Mouse (Mus musculus): ENCODE data around the gene Rab26. TPM values are rescaled to one million over a fixed set of nuclear protein-coding genes. Genes with fewer than 3 reads are reported as not detected.
A peak's percentile ranks its signal among the peaks of the same experiment; 100 is the strongest.

Gene Rab26
- polyA plus RNA-seq, 1 experiment: 1.1 TPM

DNA sequence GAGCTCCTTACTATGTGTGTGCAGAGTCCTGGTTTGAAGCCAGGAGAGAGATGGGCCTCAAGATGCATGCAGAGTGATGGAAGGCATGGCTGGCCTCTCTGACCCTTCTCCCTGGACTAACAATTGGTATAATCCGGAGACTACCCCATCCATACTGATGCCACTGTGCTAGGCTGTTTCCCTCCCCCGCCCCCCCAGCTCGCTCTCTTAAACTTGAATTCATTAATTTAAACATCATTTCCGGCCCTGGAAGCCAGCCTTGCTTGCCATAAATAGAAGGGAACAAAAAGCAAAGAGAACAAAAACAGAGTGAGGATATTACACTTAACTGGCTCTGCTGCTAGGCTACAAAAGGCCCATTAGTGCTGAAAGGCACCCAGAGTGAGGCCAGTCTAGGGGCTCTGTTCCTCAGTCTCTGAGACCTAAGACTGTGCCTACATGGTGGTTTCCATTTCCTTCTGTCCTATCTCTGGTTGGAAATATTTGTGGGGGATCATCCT is 24.6 kb upstream of the Rab26 start:
- no peak overlapping the region for H3K27ac ChIP-seq (ENCODE audit: control insufficient read depth, insufficient read depth, low read depth, low read length)
- TF ChIP-seq POLR2A (IDR thresholded peaks at IDR 0.05; ENCODE audit: control insufficient read depth, low read depth, low read length) (no peak), CTCF (IDR thresholded peaks at IDR 0.05; ENCODE audit: control insufficient read depth, insufficient read depth, insufficient replicate concordance, low read depth, low read length) (no peak)
- no peak overlapping the region for H3K4me3 ChIP-seq (ENCODE audit: control insufficient read depth, low read depth, low read length)
- no peaks in the 10 kb centered on the region for H3K4me1 ChIP-seq (ENCODE audit: control insufficient read depth, insufficient read depth, low read length)
- H3K36me3 ChIP-seq (ENCODE audit: control insufficient read depth, insufficient read depth, low read length): no peaks in the 10 kb centered on the region
- H3K27me3 ChIP-seq (ENCODE audit: control insufficient read depth, insufficient read depth, low read length): no peaks in the 10 kb centered on the region

DNA sequence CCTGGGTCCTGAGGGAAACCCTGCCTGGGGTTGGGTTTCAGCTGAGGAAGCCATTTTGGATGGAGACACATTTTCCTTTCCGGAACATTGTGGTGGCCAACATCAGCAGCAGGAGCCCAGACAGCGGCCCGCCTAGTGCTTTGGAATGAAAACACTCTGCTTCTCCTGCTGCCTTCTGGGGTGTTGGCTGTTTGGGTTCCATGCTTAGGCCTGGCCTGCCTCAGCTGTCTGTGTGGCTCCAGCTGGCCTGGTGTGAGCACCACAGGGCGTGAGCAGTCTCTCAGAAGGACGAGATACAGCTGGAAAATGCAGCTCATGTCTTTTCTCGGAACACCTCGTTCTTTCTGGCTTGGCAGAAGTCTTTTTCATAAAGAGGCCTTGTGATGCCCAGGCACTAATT is 23.1 kb upstream of the Rab26 start:
- H3K36me3 ChIP-seq (ENCODE audit: control insufficient read depth, insufficient read depth, low read length): no peaks in the 10 kb centered on the region
- H3K4me3 ChIP-seq (ENCODE audit: control insufficient read depth, low read depth, low read length): no peak overlapping the region
- no peaks in the 10 kb centered on the region for H3K27me3 ChIP-seq (ENCODE audit: control insufficient read depth, insufficient read depth, low read length)
- H3K27ac ChIP-seq (ENCODE audit: control insufficient read depth, insufficient read depth, low read depth, low read length): no peak overlapping the region
- no peaks in the 10 kb centered on the region for H3K4me1 ChIP-seq (ENCODE audit: control insufficient read depth, insufficient read depth, low read length)
- TF ChIP-seq CTCF (IDR thresholded peaks at IDR 0.05; ENCODE audit: control insufficient read depth, insufficient read depth, insufficient replicate concordance, low read depth, low read length) (no peak), POLR2A (IDR thresholded peaks at IDR 0.05; ENCODE audit: control insufficient read depth, low read depth, low read length) (no peak)

DNA sequence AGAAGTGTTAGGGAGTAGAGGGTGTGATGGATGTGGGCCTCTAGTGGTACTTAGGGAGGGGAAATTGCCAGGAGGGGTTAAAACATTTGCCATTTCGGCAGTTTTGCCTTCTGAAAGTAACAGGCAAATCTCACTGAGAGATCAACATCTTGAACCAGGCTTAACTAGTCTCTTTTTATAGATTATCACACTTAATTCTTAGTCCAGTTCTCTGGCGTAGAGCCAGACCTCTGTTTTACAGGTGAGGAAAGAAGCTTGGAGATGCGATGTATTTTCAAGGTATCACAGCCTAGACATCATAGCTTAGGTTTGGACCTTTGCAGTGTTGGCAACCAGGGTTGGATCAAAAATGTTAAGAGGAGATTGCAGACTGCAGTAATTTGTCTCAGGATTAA is 17.0 kb upstream of the Rab26 start:
- TF ChIP-seq CTCF (IDR thresholded peaks at IDR 0.05; ENCODE audit: control insufficient read depth, insufficient read depth, insufficient replicate concordance, low read depth, low read length) (no peak), POLR2A (IDR thresholded peaks at IDR 0.05; ENCODE audit: control insufficient read depth, low read depth, low read length) (no peak)
- Histone ChIP-seq H3K27me3 (ENCODE audit: control insufficient read depth, insufficient read depth, low read length) (no peaks in the 10 kb centered on the region), H3K27ac (ENCODE audit: control insufficient read depth, insufficient read depth, low read depth, low read length) (no peak overlapping the region), H3K4me3 (ENCODE audit: control insufficient read depth, low read depth, low read length) (peak overlapping the region; percentile 90), H3K4me1 (ENCODE audit: control insufficient read depth, insufficient read depth, low read length) (peaks cover 2% of the 10 kb centered on the region), H3K36me3 (ENCODE audit: control insufficient read depth, insufficient read depth, low read length) (no peaks in the 10 kb centered on the region)

DNA sequence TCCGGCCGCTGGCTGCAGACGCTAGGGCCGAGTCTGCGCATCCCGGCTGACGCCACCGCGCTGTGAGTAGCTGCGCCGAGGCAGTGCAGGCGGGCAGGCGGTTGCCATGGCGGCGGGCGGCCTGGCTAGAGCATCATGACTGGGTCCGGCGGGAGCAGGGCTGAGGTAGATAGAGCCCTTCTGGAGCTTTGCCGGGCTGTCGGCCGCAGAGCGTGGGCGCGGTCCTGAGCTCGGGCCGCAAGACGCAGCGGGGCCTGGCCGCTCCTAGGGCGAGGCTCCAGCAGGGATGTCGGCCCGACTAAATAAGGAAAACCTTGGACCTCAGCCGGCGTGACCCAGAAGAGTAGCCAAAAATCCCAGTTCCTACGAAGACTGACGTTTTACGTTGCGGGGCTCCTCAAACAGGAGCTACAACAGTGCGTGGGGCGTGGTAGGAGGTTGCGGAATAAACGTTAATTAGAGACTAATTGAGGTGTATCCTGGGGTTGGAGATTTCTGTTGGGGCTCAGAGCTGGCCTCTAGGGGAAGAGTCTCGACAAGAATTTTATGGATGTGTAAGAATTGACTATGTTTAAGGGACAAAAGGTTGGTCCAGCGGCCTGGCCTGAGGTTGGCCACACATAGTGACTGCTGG is 16.5 kb upstream of the Rab26 start:
- peaks cover 2% of the 10 kb centered on the region for H3K4me1 ChIP-seq (ENCODE audit: control insufficient read depth, insufficient read depth, low read length)
- H3K27me3 ChIP-seq (ENCODE audit: control insufficient read depth, insufficient read depth, low read length): no peaks in the 10 kb centered on the region
- TF ChIP-seq POLR2A (IDR thresholded peaks at IDR 0.05; ENCODE audit: control insufficient read depth, low read depth, low read length): no peak
- TF ChIP-seq CTCF (IDR thresholded peaks at IDR 0.05; ENCODE audit: control insufficient read depth, insufficient read depth, insufficient replicate concordance, low read depth, low read length): no peak
- H3K27ac ChIP-seq (ENCODE audit: control insufficient read depth, insufficient read depth, low read depth, low read length): peak overlapping the region; percentile 74
- peak overlapping the region; percentile 90 for H3K4me3 ChIP-seq (ENCODE audit: control insufficient read depth, low read depth, low read length)
- H3K36me3 ChIP-seq (ENCODE audit: control insufficient read depth, insufficient read depth, low read length): no peaks in the 10 kb centered on the region

DNA sequence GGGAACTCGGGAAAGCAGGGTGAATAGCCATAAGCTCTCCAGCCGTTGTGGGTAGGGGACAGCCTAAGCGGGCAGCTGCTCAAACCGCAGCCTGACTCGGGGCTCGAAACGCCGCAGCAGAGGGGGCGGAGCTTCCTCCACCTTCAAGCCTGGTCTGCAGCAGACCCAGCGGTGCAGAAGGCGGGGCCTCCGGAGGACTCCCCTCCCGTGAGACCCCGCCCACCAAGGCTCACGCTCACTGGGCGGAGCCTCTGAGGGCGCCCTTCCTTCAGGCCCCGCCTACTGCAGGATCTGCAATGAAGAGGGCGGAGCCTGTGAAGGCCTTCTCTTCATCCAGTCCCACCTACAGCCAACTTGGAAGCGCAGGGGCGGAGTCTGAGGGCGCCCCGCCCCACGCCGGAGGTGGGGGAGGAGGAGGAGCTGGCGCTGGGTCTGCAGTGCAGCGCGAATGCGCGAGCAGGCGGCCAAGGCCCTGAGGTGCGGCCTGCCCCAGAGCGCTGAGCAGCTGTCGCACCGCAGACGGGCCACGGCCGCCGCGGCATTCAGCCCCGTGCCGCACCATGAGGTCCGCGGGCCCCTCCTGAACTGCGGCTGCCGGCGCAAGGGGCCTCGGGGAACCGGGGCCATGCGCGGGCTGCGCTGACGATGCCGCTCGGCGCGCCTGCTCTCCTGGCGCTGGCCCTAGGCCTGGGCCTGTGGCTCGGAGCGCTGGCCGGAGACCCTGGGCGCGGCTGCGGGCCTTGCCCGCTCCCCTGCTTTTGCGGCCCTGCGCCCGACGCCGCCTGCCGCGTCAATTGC is 15.8 kb upstream of the Rab26 start, which contains the start of gene Pkd1:
Gene Pkd1, plus strand, starts transcription at position 217 of the 798 bp plus-strand sequence.
- TF ChIP-seq CTCF (IDR thresholded peaks at IDR 0.05; ENCODE audit: control insufficient read depth, insufficient read depth, insufficient replicate concordance, low read depth, low read length) (no peak), POLR2A (IDR thresholded peaks at IDR 0.05; ENCODE audit: control insufficient read depth, low read depth, low read length) (peak; percentile 90)
- Histone ChIP-seq H3K27ac (ENCODE audit: control insufficient read depth, insufficient read depth, low read depth, low read length) (peak within 1 kb of the TSS; percentile 74), H3K36me3 (ENCODE audit: control insufficient read depth, insufficient read depth, low read length) (no peaks in the 10 kb centered on the region), H3K4me1 (ENCODE audit: control insufficient read depth, insufficient read depth, low read length) (peaks cover 2% of the 10 kb centered on the region), H3K27me3 (ENCODE audit: control insufficient read depth, insufficient read depth, low read length) (no peaks in the 10 kb centered on the region), H3K4me3 (ENCODE audit: control insufficient read depth, low read depth, low read length) (peak within 1 kb of the TSS; percentile 90)

DNA sequence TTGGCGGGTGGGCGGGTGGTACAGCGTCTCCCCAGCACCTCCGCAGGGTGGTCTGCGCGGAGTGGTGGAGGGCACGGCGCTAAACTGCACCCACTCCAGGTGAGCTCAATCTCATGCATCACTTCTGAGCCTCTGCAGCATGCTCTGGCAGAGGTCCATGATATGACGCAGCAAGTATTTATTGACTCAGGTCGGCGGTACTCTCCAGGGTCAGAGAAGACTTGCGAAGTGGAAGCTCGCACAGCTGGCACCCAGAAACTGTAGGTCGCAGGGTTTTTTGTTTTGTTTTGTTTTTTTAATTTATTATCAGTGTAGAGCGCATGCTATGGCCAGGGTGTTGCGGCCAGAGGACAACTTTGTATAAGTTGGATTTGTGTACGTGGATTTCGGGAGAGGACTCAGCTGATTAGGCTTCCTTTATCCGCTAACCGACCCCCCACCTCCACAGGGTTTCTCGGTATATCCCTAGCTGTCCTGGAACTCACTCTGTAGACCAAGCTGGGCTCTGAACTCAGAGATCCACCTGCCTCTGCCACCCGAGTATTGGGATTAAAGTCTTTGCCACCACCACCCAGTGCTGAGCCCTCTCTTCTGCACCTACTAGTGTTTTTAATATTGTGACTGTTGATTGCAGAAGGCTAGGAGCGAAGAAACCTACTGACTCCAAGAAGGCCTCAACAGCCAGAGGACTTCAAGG is 15.1 kb upstream of the Rab26 start:
- H3K27ac ChIP-seq (ENCODE audit: control insufficient read depth, insufficient read depth, low read depth, low read length): peak overlapping the region; percentile 45
- TF ChIP-seq CTCF (IDR thresholded peaks at IDR 0.05; ENCODE audit: control insufficient read depth, insufficient read depth, insufficient replicate concordance, low read depth, low read length): no peak
- TF ChIP-seq POLR2A (IDR thresholded peaks at IDR 0.05; ENCODE audit: control insufficient read depth, low read depth, low read length): no peak
- no peaks in the 10 kb centered on the region for H3K27me3 ChIP-seq (ENCODE audit: control insufficient read depth, insufficient read depth, low read length)

DNA sequence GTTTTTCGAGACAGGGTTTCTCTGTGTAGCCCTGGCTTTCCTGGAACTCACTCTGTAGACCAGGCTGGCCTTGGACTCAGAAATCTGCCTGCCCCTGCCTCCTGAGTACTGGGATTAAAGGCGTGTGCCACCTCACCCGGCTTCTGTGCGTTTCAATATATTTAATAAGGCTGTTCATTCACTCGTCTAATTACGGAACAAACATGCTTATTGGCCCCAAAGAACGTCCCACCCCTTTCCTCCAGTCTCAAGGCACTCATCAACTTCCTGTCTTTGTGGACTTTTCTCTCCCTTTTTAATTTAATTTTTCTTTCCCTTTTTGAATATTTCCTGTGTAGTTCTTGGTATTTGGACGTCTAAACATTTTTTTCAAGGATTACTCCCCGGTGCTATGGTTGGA is 14.4 kb upstream of the Rab26 start:
- H3K27me3 ChIP-seq (ENCODE audit: control insufficient read depth, insufficient read depth, low read length): no peaks in the 10 kb centered on the region
- H3K4me3 ChIP-seq (ENCODE audit: control insufficient read depth, low read depth, low read length): no peak overlapping the region

More for the DNA sequence above, 15.1 kb upstream of the Rab26 start:
- Histone ChIP-seq H3K4me1 (ENCODE audit: control insufficient read depth, insufficient read depth, low read length) (peaks cover 2% of the 10 kb centered on the region), H3K4me3 (ENCODE audit: control insufficient read depth, low read depth, low read length) (peak overlapping the region; percentile 78), H3K36me3 (ENCODE audit: control insufficient read depth, insufficient read depth, low read length) (no peaks in the 10 kb centered on the region)

More for the DNA sequence above, 14.4 kb upstream of the Rab26 start:
- no peak overlapping the region; the same call in 1 of the 2 replicates for H3K27ac ChIP-seq (ENCODE audit: control insufficient read depth, insufficient read depth, low read depth, low read length)
- H3K4me1 ChIP-seq (ENCODE audit: control insufficient read depth, insufficient read depth, low read length): peaks cover 2% of the 10 kb centered on the region
- no peak for TF ChIP-seq POLR2A (IDR thresholded peaks at IDR 0.05; ENCODE audit: control insufficient read depth, low read depth, low read length)
- no peak for TF ChIP-seq CTCF (IDR thresholded peaks at IDR 0.05; ENCODE audit: control insufficient read depth, insufficient read depth, insufficient replicate concordance, low read depth, low read length)
- no peaks in the 10 kb centered on the region for H3K36me3 ChIP-seq (ENCODE audit: control insufficient read depth, insufficient read depth, low read length)

All from testis, adult 2 months (tissue).